Mouse (Mus musculus) lung, postnatal 36 days (tissue): ENCODE data around the gene Smagp.

Experiments used
- DNase-seq: peaks from one replicate; pipeline ENCODE4 v3.0.0; 2022; ENCODE audit warnings: mixed read lengths

Gene Smagp

DNA sequence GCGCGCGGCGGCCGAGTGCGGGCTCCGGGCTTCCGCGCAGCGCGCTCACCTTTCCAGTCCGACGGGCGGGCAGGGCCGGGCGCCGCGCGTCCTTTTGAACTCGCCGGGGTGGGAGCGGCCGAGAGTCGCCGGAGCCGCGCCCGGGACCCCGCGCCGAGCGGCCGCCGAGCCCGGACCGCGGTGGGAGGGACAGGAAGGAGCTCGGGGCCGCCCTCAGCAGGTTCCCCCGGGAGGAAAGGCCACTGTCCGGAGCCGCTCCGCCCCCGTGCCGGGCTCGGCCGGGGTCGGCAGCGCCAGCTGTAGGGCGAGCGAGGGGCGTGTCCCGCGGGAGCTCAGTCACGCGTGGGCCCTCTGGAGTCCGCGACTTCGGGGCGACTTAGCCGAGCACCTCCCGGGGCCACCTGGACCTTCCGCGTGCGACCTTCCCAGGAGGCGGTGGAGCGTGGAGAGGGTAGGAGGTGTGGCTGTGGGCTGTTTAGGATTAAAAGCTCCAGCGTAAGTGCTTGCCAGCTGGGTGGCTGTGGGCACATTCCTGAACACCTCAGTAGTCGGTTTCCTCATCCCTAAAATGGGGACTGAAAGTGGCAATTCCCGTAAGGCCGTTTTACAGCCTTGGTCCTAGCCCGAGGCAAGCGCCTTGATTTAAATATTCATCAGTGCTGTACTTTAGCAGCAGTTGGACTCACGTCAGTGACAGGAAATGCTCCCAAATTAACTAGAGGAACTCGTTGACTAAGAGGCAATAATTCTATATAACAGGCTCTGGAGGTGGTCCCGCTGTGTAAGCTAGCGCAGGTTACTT is at the start of gene Smagp:
Gene Smagp (minus strand): TSS at position 241 of the 802 bp plus-strand sequence.
- DNase-seq: peak; percentile 62

DNA sequence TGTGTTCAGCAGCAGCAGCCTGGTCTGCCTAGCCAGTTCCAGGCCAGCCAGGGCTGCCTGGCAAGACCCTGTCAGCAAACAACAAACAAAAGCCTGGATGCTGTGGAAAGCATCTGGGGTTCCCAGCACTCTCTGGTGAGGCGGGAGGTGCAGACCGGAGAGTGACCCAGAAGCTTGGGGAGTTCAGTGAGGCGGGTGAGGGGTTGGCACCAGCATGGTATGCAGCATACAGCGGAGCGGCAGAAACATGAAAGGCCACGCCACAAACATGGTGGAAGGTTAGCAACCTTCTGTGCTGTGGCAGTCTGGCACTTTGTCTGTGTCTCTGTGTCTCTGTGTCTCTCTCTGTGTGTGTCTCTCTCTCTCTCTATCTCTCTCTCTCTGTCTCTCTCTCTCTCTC is 49.7 kb upstream of the Smagp start:
- no peak for DNase-seq

DNA sequence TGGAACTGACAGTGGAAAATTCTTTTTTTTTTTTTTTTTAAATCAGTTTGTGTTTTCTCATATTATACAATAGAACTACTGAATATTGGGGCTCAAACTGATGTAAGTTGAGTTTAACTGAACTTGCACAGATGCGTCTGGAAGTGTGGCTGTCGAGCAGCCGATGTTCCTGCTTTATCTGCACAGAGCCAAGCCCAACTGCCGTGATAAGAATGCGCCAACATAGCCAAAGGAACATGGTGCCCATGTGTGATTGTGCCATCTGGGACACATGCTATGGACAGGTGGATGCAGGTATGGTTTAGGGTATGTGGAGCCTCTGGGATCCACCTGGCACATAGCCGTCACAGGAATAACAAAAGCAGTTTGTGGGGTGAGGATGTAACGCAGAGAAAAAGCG is 49.1 kb upstream of the Smagp start:
- no peak for DNase-seq

DNA sequence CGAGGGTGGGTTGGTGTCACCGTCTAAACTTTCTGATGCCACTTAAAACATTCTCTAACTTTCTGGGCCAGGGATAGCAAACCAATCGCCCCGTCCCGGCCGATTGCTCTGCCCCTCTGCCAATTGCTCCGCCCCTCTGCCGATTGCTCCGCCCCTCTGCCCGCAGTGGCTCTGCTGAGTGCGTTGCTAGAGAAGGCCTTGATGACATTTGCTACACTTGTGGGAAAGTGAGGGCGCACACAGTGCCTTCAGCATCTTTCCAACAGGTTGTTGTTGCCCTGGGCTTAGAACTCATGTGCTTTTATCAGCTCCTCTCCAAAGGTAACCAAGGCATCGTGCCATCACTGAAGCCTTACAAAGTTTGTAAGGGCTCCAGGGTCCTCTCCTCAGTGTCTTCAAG is 48.5 kb upstream of the Smagp start:
- no peak for DNase-seq

DNA sequence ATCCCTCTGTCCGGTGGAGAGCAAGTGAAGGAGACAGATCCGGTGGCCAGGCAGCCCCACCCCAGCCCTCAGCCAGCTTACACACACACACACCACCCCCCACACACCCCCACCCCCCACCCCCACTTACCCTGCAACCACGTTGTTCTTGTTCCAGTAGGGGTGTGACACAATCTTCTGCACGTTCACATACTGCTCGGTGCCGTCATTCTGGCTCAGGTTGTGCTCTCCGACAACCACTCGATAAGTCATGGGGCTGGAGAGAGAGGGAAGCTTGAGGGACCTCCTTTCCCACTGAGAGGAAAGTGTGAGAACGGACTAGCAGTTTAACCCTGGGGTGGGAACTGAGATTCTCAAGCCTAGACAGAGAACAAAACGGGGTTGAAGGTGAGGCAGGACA is 47.7 kb upstream of the Smagp start:
- DNase-seq: no peak

DNA sequence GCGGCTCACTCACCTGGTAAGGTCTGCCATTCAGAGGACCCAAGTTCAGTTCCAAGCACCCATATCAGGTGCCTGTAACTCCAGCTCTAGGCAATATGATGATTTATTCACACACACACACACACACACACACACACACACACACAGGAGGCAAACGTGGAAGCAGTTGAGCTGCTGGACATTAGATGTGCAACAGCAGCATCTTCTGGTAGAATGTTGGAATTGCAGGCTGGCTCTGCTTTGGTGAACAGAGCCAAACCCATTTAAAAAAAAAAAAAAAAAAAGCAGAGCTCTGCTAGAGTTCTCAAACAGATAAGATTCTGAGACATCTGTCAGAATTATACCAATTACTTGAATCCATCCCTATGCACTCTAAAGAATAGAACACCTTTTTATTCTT is 46.3 kb upstream of the Smagp start:
- DNase-seq: peak; percentile 94

DNA sequence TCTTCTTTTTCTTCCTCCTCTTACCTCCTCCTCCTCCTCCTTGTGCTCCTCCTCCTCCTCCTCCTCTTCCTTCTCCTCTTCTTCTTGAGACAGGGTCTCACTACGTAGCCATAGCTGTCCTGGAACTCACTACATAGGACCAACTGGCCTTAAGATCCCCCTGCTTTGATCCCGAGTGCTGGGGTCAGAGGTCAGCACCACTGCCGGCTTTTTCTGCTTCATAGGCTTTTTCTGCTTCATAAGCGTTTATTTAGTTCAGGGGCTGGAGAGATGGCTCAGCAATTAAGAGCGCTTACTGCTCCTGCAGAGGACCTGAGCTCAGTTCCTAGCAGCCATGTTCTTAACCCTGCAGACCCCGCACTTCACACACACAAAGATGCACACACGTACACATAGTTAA is 45.0 kb upstream of the Smagp start:
- DNase-seq: no peak

DNA sequence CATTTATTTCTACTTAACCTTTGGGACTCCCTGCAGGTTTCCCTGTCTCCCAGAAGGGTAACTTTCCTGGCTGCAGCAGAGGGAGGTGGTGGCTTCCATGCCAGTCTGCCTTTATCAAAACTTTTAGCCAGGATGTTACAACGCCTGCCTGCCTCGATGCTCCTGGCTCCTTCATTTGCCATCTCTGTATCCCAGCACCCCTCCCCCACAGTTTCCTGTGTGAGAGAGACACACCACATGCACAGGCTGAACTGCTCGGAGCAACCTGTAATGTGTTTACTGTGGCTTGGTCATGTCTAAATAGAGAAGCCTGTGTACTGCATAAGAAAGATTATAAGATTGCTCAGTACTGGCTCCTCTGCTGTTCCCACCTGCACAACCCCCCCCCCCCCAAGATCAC is 43.6 kb upstream of the Smagp start:
- no peak for DNase-seq

DNA sequence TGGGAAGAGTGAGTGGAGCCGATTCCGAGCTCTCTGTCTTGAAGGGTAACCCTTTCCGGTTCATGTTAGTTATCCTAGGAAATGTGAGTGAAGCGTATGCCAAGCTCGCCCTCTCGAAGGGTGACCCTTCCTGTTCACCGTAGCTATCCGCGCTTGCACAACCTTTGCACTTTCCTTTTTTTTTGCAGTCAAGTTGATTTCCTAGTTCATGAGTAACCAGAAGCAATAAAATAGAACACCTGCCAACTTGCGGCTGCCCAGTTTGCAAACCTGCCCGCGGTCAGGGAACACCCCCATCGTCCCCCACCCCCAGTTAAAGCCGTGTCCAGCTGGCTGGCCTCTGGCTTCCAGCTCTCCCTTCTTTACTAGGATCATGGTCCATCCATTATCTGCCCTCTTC is 42.3 kb upstream of the Smagp start:
- DNase-seq: peak; percentile 56

DNA sequence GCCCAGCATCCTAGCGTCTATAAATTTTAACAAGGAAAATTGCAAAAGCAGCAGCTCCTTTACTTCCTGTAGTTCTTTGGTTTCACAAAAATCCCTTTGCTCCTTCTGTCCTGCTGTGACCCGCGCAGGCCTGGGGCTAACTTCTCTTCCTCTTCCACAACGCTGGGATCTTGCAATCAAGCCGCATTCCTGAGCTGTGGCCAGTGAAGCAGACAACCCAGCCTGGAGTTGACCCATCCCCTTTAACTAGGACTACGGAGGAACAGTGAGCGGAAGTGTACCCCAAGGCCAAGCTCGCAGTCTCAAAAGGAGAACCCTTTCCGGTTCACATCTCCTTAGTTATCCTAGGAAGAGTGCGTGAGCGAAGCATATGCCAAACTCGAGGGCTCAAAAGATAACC is 41.8 kb upstream of the Smagp start:
- DNase-seq: peak; percentile 56

DNA sequence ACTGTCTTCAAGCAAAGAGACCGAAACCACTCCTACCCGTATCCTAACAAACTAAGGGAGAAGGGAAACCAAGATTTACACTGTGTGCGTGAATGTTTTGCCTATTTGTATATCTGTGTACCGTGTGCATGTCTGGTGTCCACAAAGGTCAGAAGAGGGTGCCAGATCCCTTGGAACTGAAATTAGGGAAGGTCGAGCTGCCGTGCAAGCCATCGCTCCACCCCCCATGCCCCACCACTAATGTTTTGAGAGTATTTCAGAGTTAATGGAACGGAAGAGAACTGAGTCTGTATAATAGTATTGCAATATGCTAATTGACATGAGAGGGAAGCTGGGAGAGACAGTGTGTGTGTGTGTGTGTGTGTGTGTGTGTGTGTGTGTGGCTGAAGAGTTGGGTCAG is 40.9 kb upstream of the Smagp start:
- no peak for DNase-seq

DNA sequence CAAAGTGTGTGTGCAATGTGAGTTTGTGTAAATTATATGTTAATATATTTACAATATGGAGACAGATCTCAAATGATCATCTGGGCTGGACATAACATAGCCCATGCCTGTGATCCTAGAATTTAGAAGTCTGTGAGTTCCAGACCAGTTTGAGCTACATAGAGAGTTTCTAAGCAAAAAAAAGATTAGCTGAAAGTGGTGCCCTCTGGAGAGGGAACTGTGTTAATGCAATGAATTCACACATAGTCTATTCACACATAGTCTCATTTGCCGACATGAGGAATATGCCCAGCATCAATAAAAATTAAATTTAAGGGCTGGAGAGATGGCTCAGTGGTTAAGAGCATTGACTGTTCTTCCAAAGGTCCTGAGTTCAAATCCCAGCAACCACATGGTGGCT is 39.8 kb upstream of the Smagp start:
- no peak for DNase-seq

DNA sequence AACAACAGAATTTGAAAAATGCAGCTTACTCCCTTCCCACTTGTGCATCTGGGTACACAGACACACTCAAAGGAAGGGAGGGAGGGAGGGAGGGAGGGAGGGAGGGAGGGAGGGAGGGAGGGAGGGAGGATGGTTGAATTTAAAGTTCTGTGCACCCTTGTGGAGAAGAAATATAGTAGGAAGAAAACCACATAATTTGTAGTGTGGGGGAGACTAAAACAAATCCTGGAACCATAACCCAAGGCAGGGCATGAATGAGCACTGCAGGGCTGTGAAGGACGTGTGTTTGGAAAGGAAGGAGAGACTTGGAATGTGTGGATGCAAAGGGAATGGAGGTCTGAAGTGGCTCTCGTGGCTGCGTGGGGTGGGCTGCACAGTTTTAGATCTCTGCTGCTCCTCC is 38.7 kb upstream of the Smagp start:
- no peak for DNase-seq

DNA sequence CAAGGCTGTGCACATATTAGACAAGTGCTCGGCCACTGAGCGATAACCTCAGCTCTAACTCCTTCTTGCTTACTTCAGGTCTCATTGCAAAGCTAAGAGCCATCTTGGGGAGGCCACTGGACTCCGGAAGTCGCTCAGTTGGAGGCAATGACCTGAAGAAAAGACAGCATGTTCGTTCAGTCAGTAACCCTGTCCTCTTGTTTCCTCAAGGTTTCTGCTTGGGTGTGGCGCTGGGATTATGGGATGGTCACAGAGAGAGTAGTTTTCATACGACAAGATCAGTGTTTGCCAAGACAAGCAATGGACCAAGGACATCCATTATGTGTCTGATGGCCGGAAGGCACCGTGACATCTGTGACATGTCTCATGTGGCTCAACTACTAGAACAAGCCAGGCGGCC is 37.8 kb upstream of the Smagp start:
- no peak for DNase-seq

DNA sequence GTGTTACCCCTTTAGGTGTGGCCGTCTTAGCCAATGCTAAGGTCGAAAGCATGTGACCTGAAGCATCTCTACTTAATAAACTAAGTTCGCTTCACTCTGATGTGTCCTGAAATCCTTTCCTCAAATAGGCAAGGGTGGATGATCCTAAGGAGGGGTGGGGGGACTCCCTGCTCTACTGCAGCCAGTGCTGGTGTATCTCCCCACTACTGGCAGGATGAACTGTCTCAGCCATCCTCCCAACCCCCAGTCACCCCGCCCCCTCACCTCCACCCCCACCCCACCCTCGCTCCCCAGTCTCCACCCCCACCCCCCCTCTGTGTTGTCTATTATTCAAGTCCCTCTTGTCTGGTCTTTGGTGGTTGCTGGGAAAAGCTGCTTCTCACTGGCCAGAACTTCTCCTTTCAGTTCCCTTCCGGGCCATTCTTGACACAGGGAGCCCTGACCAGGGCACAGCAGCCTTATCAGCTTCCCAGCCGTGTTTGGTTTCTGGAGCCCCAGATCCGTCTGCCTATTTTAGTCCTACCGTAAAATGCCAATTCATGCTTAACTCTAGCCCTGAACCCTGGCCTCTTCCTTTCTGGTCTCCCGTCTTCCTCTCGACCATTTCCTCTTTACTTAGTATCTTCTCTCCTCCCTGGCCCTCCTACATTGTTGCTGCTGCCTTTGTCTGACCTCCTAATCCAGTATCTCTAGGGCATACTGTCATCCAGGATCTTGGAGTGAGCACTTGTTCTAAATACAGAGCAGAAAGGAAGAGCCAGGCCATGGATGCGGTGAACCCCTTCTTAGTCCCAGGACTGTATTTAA is 37.0 kb upstream of the Smagp start:
- DNase-seq: no peak

DNA sequence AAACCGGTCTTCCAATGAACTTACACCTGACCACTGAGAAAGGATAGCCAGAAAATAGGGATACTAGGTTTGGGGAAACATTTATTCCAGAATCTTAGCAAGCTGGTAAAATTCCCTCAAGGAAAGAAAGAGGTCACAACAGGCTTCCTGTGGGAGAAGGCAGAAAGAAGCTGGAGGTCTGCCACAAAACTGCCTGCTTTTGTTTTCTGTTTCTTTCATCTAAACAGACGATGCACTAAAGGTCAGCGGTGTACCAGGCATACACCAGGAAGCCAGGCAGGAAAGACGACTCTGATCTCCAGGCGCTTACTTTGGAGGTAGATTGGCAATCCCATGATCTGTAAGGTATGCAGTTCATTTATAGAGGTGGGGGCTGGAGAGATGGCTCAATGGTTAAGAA is 34.1 kb upstream of the Smagp start:
- DNase-seq: no peak

DNA sequence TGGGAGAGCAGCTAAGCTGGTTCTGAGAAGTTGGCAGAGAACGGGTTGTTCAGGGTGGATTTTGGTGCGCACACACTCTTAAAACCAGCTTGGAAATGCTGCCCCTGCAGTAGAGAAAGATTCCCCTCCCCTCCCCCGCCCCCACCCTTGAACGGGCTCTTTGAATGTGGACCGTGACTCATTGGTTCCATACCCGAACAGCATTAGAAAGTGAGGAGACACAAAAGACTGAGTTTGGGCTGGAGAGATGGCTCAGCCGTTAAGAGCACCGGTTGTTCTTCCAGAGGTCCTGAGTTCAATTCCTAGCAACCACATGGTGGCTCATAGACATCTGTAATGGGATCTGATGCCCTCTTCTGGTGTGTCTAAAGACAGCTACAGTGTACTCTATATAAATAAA is 33.3 kb upstream of the Smagp start:
- no peak for DNase-seq

DNA sequence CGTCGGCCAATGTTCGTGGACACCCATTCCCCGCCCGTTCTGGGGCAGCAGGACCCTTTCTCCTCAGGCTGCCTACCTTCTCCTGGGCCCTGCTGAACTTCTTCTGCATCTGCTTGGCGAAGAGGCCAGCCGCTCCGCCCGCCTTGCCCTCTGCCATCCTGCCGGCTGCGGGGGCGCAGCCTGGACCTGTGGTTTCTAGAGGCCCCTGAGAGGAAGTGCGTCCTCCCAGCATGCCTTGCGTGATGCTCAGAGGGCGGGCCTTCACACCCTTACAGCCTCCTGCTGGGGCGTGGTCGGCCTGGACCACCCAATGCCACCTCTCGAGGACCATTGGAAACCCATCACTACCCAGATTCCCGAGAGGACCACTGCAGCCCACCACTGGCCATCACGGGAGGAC is 32.6 kb upstream of the Smagp start, which contains the start of gene Bin2:
Gene Bin2 (minus strand): TSS at position 217 of the 400 bp plus-strand sequence.
- peak; percentile 78 for DNase-seq

DNA sequence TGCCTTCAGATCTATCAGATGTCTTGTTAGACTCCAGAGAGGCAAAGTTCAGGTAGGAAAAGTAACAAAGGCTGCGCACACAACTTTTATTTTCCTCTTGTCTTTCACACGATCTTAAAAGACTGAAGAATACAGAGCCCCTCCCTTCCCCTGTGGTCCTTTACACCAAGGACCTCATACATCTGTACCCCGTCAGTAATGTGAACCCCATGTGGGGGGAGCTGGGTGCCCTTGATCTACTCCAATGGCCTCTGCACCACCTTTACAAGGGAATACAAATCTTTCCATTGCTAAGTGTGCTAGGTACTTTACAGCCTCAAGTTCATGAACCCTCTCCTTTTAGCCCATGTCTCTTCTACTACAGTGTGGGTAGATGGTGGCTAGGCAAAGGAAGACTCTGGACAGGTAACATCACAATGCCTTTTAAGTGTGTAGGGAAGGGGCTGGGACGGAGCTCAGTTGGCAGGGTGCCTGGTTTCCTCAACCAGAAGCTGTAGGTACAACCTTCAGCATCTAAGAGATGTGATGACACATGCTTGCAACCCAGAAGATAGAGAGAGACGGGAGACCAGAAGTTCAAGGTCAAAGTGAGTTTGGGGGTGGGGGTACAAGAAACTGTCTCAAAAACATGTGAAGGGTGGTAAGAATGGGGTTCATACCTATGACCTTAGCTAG is 31.3 kb upstream of the Smagp start:
- no peak for DNase-seq

DNA sequence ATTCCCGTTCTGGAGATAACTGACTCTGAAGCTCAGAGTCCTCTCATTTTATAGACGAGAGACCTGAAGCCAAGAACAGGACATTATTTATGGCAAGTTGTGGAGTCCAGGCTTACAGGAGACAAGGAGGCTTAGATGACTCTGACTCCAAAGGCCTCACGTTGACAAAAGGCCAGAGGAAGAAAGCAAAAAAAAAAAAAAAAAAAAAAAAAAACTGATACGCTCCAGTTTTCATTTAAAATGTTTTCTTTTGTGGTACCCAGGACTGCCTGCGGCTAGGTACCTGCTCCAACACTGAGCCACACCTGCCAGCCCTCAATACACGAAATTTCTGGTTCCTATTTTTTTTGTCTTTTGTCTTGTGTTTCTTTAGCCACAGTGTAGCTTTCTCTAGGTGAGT is 30.7 kb upstream of the Smagp start:
- no peak for DNase-seq

DNA sequence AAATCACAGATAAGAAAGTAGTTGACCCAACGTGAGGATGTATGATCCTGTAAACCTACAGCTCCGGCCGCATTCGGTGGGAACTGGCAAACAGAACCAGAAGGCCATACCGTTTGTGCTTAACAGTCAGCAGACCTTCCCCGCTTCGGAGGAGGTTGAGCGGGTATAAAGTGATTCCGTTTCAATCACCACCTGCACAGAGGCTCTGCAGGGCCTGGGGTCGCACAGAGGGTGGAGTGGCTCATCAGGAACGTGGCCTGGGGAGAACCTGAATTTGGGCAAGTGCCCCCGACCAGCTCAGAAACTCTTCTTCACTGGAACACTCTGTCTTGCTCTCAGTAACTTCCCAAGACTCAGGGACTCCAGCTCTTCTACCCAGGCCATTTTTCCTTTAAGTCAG is 30.1 kb upstream of the Smagp start:
- DNase-seq: no peak

DNA sequence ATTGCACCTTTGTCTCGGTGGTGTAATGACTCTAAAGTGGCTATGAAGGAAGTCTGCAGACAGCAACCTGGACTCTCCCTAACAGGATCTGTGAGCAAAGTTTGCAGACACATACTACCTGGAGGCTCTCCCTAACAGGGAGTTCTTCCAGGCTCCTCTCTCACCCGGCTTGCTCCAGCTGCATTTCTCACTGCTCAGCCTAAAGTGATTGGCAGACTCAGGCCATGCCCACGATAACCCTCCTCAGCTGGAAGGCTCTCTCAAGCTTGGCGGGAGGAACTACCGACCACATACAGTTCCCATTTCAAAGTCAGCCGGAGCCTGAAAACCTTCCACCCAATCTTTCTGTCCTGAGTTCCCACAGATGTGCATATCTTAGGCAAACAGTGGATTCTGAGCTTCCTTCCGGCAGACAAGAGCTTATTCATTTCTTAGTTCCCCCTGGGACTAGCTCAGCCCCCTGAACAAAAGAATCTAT is 29.5 kb upstream of the Smagp start:
- peak; percentile 48 for DNase-seq

DNA sequence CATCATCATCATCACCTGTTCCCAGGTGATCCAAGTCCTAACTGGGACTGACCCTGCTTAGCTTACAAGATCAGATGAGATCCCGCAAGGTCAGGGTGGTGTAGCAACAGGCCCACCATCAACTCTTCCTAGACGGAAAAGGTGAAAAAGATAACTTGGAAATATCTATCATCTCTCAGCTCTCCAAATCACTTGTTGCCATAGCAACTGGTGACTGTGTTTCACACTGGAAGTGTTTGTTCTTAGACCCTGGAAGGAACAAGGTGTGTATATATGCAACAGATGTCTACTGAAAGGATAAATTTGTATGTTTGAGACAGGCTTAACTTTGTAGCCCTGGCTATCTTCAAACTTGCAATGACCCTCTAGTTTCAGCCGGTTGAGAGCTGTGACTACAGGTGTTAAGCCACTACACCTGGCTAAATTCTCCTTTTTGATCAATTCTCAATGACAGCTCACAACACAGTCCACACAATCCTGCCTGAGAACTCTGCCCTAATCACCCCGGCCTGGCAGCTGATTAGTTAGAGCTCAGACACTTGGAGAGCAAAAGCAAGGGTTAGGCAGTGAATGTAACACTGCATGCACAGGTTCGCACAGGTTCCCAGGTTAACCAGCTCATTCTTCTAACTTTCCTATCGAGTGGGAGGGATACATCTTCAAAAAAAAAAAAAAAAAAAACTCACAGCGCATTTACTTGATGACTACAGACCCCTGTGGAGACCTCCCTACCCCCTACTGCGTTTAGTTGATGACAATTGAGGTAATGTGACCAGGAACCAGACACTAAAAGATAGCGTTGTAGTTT is 28.9 kb upstream of the Smagp start:
- no peak for DNase-seq
